Mouse (Mus musculus): ENCODE results near the gene Dusp11. TPM values are rescaled to one million over a fixed set of nuclear protein-coding genes. Genes with fewer than 3 reads are reported as not detected.

Gene Dusp11
- total RNA-seq (2023): 291 TPM

GRCm38 (mm10) chr6:85961101-85962091, at the start of gene Dusp11:
TSS of gene Dusp11 (minus strand) at chr6:85961667.

GRCm38 (mm10) chr6:85915539-85916513, 45.6 kb downstream of the Dusp11 start, which contains the start of gene Nat8f1:
TSS of gene Nat8f1 (minus strand) at chr6:85915687.

GRCm38 (mm10) chr6:85911587-85911986, 49.9 kb downstream of the Dusp11 start, which contains the start of gene Tprkb:
TSS of gene Tprkb (plus strand) at chr6:85911865.

GRCm38 (mm10) chr6:85904642-85905061, 56.8 kb downstream of the Dusp11 start, which contains the start of gene Nat8f4:
TSS of gene Nat8f4 (minus strand) at chr6:85904884.

Other genes with a start within 250 kb of the Dusp11 start
- not detected for gene Nat8f7, start 248.5 kb downstream of the Dusp11 start, total RNA-seq (2023)
- not detected for gene Nat8f3, start 195.9 kb downstream of the Dusp11 start, total RNA-seq (2023)
- gene Nat8f6, start 140.7 kb downstream of the Dusp11 start, total RNA-seq (2023): not detected
- gene Nat8f5, start 140.7 kb downstream of the Dusp11 start, total RNA-seq (2023): not detected
- gene Nat8, start 129.6 kb downstream of the Dusp11 start, total RNA-seq (2023): not detected
- 0.71 TPM for gene Nat8f2, start 92.5 kb downstream of the Dusp11 start, total RNA-seq (2023)
- 6.1 TPM for gene Nat8f4, start 56.8 kb downstream of the Dusp11 start, total RNA-seq (2023)
- gene Tprkb, start 49.8 kb downstream of the Dusp11 start, total RNA-seq (2023): 24.2 TPM
- gene Nat8f1, start 46.0 kb downstream of the Dusp11 start, total RNA-seq (2023): 1.2 TPM
- gene Figla, start 54.5 kb upstream of the Dusp11 start, total RNA-seq (2023): not detected
- 0.74 TPM for gene Add2, start 67.0 kb upstream of the Dusp11 start, total RNA-seq (2023)
- gene Tgfa, start 233.6 kb upstream of the Dusp11 start, total RNA-seq (2023): not detected